ENCODE assay signal across 9 mouse cellular contexts in genomic region chr8:84773304-84773703, GRCm38 (mm10). TPM values are rescaled to one million over a fixed set of nuclear protein-coding genes. Genes with fewer than 3 reads are reported as not detected.
DNase-seq lines count a peak whose midpoint lies in the region; ATAC-seq and TF ChIP-seq lines count a peak whose summit lies in the region.
"Had no signal": no experiment of that assay in that cellular context is flagged by ENCODE, and none has a peak within 500 bp of the region (broad histone marks: within the 10 kb centered on the region; RNA-seq: fewer than 3 reads in every experiment).

No protein-coding gene starts in this region.

- no peak for DNase-seq in heart, adult 11 months
- DNase-seq in brain, embryonic 14.5 days (ENCODE audit: low read depth) = peak; percentile 85
- no peak for DNase-seq in forebrain, embryonic 11.5 days (ENCODE audit: low spot score)
- no peak for DNase-seq in liver, embryonic 14.5 days (ENCODE audit: low read depth in 3 of 3, low spot score in 3 of 3)
- no peak for DNase-seq in ovary, postnatal 10 days (ENCODE audit: low spot score)
- no peak for DNase-seq in natural killer cell, adult 2 months (ENCODE audit: low spot score in 2 of 2)
- no peak for DNase-seq in ovary, postnatal 14 days (ENCODE audit: low spot score)

- TF ChIP-seq EP300 in liver, embryonic 14.5 days (IDR thresholded peaks at IDR 0.05; ENCODE audit: low read depth) = no peak

- peak overlapping the region; percentile 47 for H3K4me3 ChIP-seq in heart, embryonic 16.5 days (ENCODE audit: low read length)
- peak overlapping the region; percentile 17 for H3K4me3 ChIP-seq in forebrain, embryonic 11.5 days (ENCODE audit: low read depth, low read length)
- H3K4me3 ChIP-seq in liver, embryonic 14.5 days (ENCODE audit: insufficient read depth in 1 of 2, low read depth in 2 of 2, low read length in 2 of 2) = no peak overlapping the region

- H3K4me2 ChIP-seq in heart, embryonic 16.5 days (ENCODE audit: low read depth, low read length) = peak overlapping the region; percentile 68
- H3K4me2 ChIP-seq in forebrain, embryonic 11.5 days (ENCODE audit: low read depth, low read length, severe bottlenecking) = peak overlapping the region; percentile 48
- H3K4me2 ChIP-seq in liver, embryonic 14.5 days (ENCODE audit: low read depth) = peak overlapping the region; percentile 11; the same call in 1 of the 2 replicates

- H3K9ac ChIP-seq in heart, embryonic 16.5 days (ENCODE audit: low read length) = peak overlapping the region; percentile 40; the same call in 1 of the 2 replicates
- H3K9ac ChIP-seq in forebrain, embryonic 11.5 days (ENCODE audit: low read length) = 0 out of 2 replicates have a peak overlapping the region, but pooled peaks have one; percentile 20
- H3K9ac ChIP-seq in liver, embryonic 14.5 days (replicated peaks) = no peak overlapping the region

- peak overlapping the region; percentile 53 for H3K27ac ChIP-seq in heart, embryonic 16.5 days (ENCODE audit: low read length)
- H3K27ac ChIP-seq in forebrain, embryonic 11.5 days (ENCODE audit: low read depth, low read length) = no peak overlapping the region
- no peak overlapping the region for H3K27ac ChIP-seq in liver, embryonic 14.5 days

- H3K36me3 ChIP-seq in heart, embryonic 16.5 days (ENCODE audit: control insufficient read depth, insufficient read depth) = peaks cover 3% of the 10 kb centered on the region; the same call in 1 of the 2 replicates
- no peaks in the 10 kb centered on the region for H3K36me3 ChIP-seq in forebrain, embryonic 11.5 days (ENCODE audit: control insufficient read depth, insufficient read depth, low read length)
- H3K36me3 ChIP-seq in liver, embryonic 14.5 days (replicated peaks; ENCODE audit: control insufficient read depth, insufficient read depth, low read depth) = no peaks in the 10 kb centered on the region

- H3K27me3 ChIP-seq in heart, embryonic 16.5 days (ENCODE audit: control insufficient read depth, insufficient read depth, low read length) = peaks cover 42% of the 10 kb centered on the region
- H3K27me3 ChIP-seq in forebrain, embryonic 11.5 days (ENCODE audit: control insufficient read depth, insufficient read depth, low read length) = peaks cover 83% of the 10 kb centered on the region
- H3K27me3 ChIP-seq in liver, embryonic 14.5 days (ENCODE audit: control insufficient read depth, insufficient read depth, low read length) = peaks cover 68% of the 10 kb centered on the region

- no peak for TF ChIP-seq CTCF in brain, embryonic 14.5 days (IDR thresholded peaks at IDR 0.05; ENCODE audit: borderline replicate concordance, extremely low read depth, insufficient read depth, insufficient read length)
- no peak for TF ChIP-seq CTCF in liver, embryonic 14.5 days (IDR thresholded peaks at IDR 0.05; ENCODE audit: low read depth)

- peaks cover 36% of the 10 kb centered on the region for H3K4me1 ChIP-seq in heart, embryonic 16.5 days (ENCODE audit: control insufficient read depth, insufficient read depth, low read length)
- H3K4me1 ChIP-seq in forebrain, embryonic 11.5 days (replicated peaks; ENCODE audit: control insufficient read depth, insufficient read depth, low read length) = peaks cover 34% of the 10 kb centered on the region
- 0 out of 4 replicates have a peak, but pooled peaks cover 0 to 1% of the 10 kb centered on the region in 2 experiments for H3K4me1 ChIP-seq in liver, embryonic 14.5 days (replicated peaks; ENCODE audit: control insufficient read depth in 2 of 2, insufficient read depth in 2 of 2, low read length in 1 of 2)

- 10% methylated on average over 9 of the region's 9 CpGs for WGBS in heart, embryonic 16.5 days
- under 1% methylated on average over 9 of the region's 9 CpGs for WGBS in forebrain, embryonic 11.5 days
- 7% methylated on average over 9 of the region's 9 CpGs for WGBS in liver, embryonic 14.5 days (ENCODE audit: insufficient replicate concordance)

- no peak for TF ChIP-seq POLR2A in brain, embryonic 14.5 days (IDR thresholded peaks at IDR 0.05; ENCODE audit: borderline replicate concordance, extremely low read depth, insufficient read depth, insufficient read length, poor library complexity, severe bottlenecking)

- no peak for ATAC-seq in heart, embryonic 16.5 days (replicated peaks; ENCODE audit: extremely low read depth, insufficient read depth, low FRiP score)
- no peak for ATAC-seq in forebrain, embryonic 11.5 days (replicated peaks; ENCODE audit: low FRiP score)
- ATAC-seq in liver, embryonic 14.5 days (ENCODE audit: insufficient read depth) = no peak

- no peaks in the 10 kb centered on the region for H3K9me3 ChIP-seq in heart, embryonic 16.5 days (replicated peaks; ENCODE audit: control insufficient read depth, low read length)
- no peaks in the 10 kb centered on the region for H3K9me3 ChIP-seq in forebrain, embryonic 11.5 days (ENCODE audit: control insufficient read depth, low read length)
- H3K9me3 ChIP-seq in liver, embryonic 14.5 days (ENCODE audit: control insufficient read depth, low read length) = no peaks in the 10 kb centered on the region
- H3K9me3 ChIP-seq: G1E had no signal

RNA-seq across cellular contexts. Expression of gene Nfix, which starts 26.8 kb away (rescaled TPM):
- polyA plus RNA-seq in heart, embryonic 16.5 days (2015; fragmentation: Nextera tagmentation; extraction: Ambion mirVana) = 12.7 and 15.9 TPM in 2 replicates
- 34.0 and 46.8 TPM in 2 replicates for polyA plus RNA-seq in brain, embryonic 14.5 days (2012; rRNA removed)
- 7.7 and 8.9 TPM in 2 replicates for polyA plus RNA-seq in forebrain, embryonic 11.5 days (2014; fragmentation: Nextera tagmentation; extraction: Ambion mirVana)
- polyA plus RNA-seq in liver, embryonic 14.5 days (2012; rRNA removed) = 1.2 and 1.4 TPM in 2 replicates
- polyA plus RNA-seq in liver, embryonic 14.5 days (2014; fragmentation: Nextera tagmentation; extraction: Ambion mirVana) = 2.5 and 3.1 TPM in 2 replicates

RNA-seq across cellular contexts. Expression of gene Dand5, which starts 49.3 kb away (rescaled TPM):
- polyA plus RNA-seq in heart, embryonic 16.5 days (2015; fragmentation: Nextera tagmentation; extraction: Ambion mirVana) = 6.6 and 6.8 TPM in 2 replicates
- polyA plus RNA-seq in brain, embryonic 14.5 days (2012; rRNA removed) = 8.0 and 8.9 TPM in 2 replicates
- polyA plus RNA-seq in forebrain, embryonic 11.5 days (2014; fragmentation: Nextera tagmentation; extraction: Ambion mirVana) = 5.5 and 6.4 TPM in 2 replicates
- 1.9 TPM in 2 replicates for polyA plus RNA-seq in liver, embryonic 14.5 days (2012; rRNA removed)
- polyA plus RNA-seq in liver, embryonic 14.5 days (2014; fragmentation: Nextera tagmentation; extraction: Ambion mirVana) = 2.5 and 2.7 TPM in 2 replicates

RNA-seq across cellular contexts. Expression of gene G430095P16Rik, which starts 50.5 kb away (rescaled TPM):
- 3.1 and 4.7 TPM in 2 replicates for polyA plus RNA-seq in heart, embryonic 16.5 days (2015; fragmentation: Nextera tagmentation; extraction: Ambion mirVana)
- 0.92 and 1.5 TPM in 2 replicates for polyA plus RNA-seq in brain, embryonic 14.5 days (2012; rRNA removed)
- polyA plus RNA-seq in forebrain, embryonic 11.5 days (2014; fragmentation: Nextera tagmentation; extraction: Ambion mirVana) = 3.0 and 3.1 TPM in 2 replicates
- 10.9 and 11.9 TPM in 2 replicates for polyA plus RNA-seq in liver, embryonic 14.5 days (2012; rRNA removed)
- polyA plus RNA-seq in liver, embryonic 14.5 days (2014; fragmentation: Nextera tagmentation; extraction: Ambion mirVana) = 8.3 and 10.3 TPM in 2 replicates

RNA-seq across cellular contexts. Expression of gene Gadd45gip1, which starts 58.0 kb away (rescaled TPM):
- polyA plus RNA-seq in heart, embryonic 16.5 days (2015; fragmentation: Nextera tagmentation; extraction: Ambion mirVana) = 47.7 and 48.3 TPM in 2 replicates
- polyA plus RNA-seq in brain, embryonic 14.5 days (2012; rRNA removed) = 30.1 and 39.2 TPM in 2 replicates
- polyA plus RNA-seq in forebrain, embryonic 11.5 days (2014; fragmentation: Nextera tagmentation; extraction: Ambion mirVana) = 41.0 and 44.3 TPM in 2 replicates
- polyA plus RNA-seq in liver, embryonic 14.5 days (2012; rRNA removed) = 24.4 and 31.0 TPM in 2 replicates
- polyA plus RNA-seq in liver, embryonic 14.5 days (2014; fragmentation: Nextera tagmentation; extraction: Ambion mirVana) = 50.2 and 55.7 TPM in 2 replicates

Comparison
In these comparisons a context has a peak if more than half of its experiments do, and no peak if none do; other contexts are left out.
1. H3K4me2 ChIP-seq: peak in every context shown above with its lines; median percentile 68 in heart, embryonic 16.5 days; 48 in forebrain, embryonic 11.5 days; 11 in liver, embryonic 14.5 days.
2. H3K4me3 ChIP-seq: peak in heart, embryonic 16.5 days (single experiment) and forebrain, embryonic 11.5 days (single experiment); none in liver, embryonic 14.5 days (0 of 2).